Mouse (Mus musculus) CH12.LX (cell line): ENCODE results near the gene Cd40.

Experiments
- CTCF ChIP-seq, 2 experiments: IDR thresholded peaks in 1 of 2; conservative IDR thresholded peaks in 1 of 2; 2 replicates each; pipeline ENCODE4 v1.5.1; 2011 to 2012; ENCODE audit warnings: low read depth in 2 of 2, low read length in 2 of 2, improper control_type of control experiment in 1 of 2, inconsistent platforms in 1 of 2, mild to moderate bottlenecking in 1 of 2, moderate library complexity in 1 of 2
- HCFC1 ChIP-seq: IDR thresholded peaks from 2 replicates; pipeline ENCODE4 v1.6.1; 2012; ENCODE audit warnings: low read depth, mild to moderate bottlenecking, inconsistent platforms, low read length, improper control_type of control experiment
- MAFK ChIP-seq: IDR thresholded peaks from 2 replicates; pipeline ENCODE4 v1.6.1; 2011; ENCODE audit warnings: low read length, improper control_type of control experiment; ENCODE audit not compliant: insufficient replicate concordance
- POLR2A ChIP-seq: IDR thresholded peaks from 2 replicates; pipeline ENCODE4 v1.6.1; 2011; ENCODE audit warnings: low read depth, mild to moderate bottlenecking, improper control_type of control experiment, low read length
- POLR2AphosphoS2 ChIP-seq: IDR thresholded peaks from 2 replicates; pipeline ENCODE4 v1.6.1; 2011; ENCODE audit warnings: low read depth, low read length, improper control_type of control experiment
- RAD21 ChIP-seq: IDR thresholded peaks from 2 replicates; pipeline ENCODE4 v1.6.1; 2011; ENCODE audit warnings: low read depth, mild to moderate bottlenecking, low read length, improper control_type of control experiment, moderate library complexity
- RCOR1 ChIP-seq: conservative IDR thresholded peaks from 2 replicates; pipeline ENCODE4 v1.6.1; 2012; ENCODE audit warnings: low read depth, mild to moderate bottlenecking, inconsistent platforms, low read length, improper control_type of control experiment

DNA sequence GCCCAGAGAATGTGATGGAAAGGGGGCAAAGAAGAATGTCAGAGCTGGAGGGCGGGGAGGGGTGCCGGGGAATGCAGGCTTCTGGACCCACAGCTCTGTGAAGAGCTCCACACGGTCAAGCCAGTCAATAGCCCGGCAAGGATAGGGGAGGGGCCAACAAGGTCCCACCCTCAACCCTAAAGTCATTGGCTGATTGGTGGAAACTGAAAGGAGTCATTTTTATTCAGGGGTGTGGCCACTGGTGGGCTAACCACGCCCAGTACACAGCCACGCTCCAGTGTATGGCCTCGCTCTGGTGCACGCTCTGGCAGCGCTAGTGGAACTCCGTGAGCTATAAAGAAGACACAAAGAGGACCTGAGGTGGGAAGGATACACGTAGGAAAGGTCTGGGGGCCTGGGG is 58.3 kb downstream of the Cd40 start:
- TF ChIP-seq CTCF (conservative IDR thresholded peaks at IDR 0.05 in 1 of 2, IDR thresholded peaks at IDR 0.05 in 1 of 2; ENCODE audit: low read depth in 2 of 2, low read length in 2 of 2) (no peak), POLR2A (no peak), POLR2AphosphoS2 (no peak), HCFC1 (no peak), MAFK (no peak), RAD21 (no peak), RCOR1 (no peak)
